Mouse (Mus musculus) B cell, adult 2 months (primary cell): ENCODE measurements around the gene Rpp40.

ENCODE experiments used
- DNase-seq, 2 experiments: peaks; one replicate each; pipeline ENCODE4 v3.0.0; 2022

Rpp40 gene

GRCm38 (mm10) chr13:35905879-35906481, at the start of gene Rpp40:
Gene Rpp40 (minus strand): TSS chr13:35906359.
- DNase-seq: peak; percentile 91

- DNase-seq: no peak
These were observed 43.8 kb upstream of the Rpp40 start for GRCm38 (mm10) chr13:35949814-35950455.

- DNase-seq: peak; percentile 75 to 76
These were observed 41.3 kb upstream of the Rpp40 start for GRCm38 (mm10) chr13:35947354-35948000.

GRCm38 (mm10) chr13:35946659-35947353, 40.6 kb upstream of the Rpp40 start:
- DNase-seq: no peak

- DNase-seq: no peak
These were observed 34.8 kb upstream of the Rpp40 start for GRCm38 (mm10) chr13:35940934-35941333.

GRCm38 (mm10) chr13:35939871-35940665, 33.9 kb upstream of the Rpp40 start:
- DNase-seq: no peak

- no peak for DNase-seq
These were observed 31.8 kb upstream of the Rpp40 start for GRCm38 (mm10) chr13:35937991-35938390.

- DNase-seq: no peak
These were observed 5.3 kb upstream of the Rpp40 start for GRCm38 (mm10) chr13:35911476-35911875.

- no peak for DNase-seq
These were observed 781 bp downstream of the Rpp40 start for GRCm38 (mm10) chr13:35905378-35905777.

- DNase-seq: no peak
These were observed 13.3 kb downstream of the Rpp40 start for GRCm38 (mm10) chr13:35892866-35893265.

- peak; percentile 71 to 72 for DNase-seq
These were observed 19.9 kb downstream of the Rpp40 start for GRCm38 (mm10) chr13:35886121-35886725.

GRCm38 (mm10) chr13:35880555-35881046, 25.6 kb downstream of the Rpp40 start:
- DNase-seq: no peak

- no peak for DNase-seq
These were observed 26.6 kb downstream of the Rpp40 start for GRCm38 (mm10) chr13:35879519-35879918.

- DNase-seq: no peak
These were observed 27.1 kb downstream of the Rpp40 start for GRCm38 (mm10) chr13:35879068-35879467.

GRCm38 (mm10) chr13:35878282-35878681, 27.9 kb downstream of the Rpp40 start:
- DNase-seq: no peak

- no peak for DNase-seq
These were observed 30.8 kb downstream of the Rpp40 start for GRCm38 (mm10) chr13:35875396-35875795.

GRCm38 (mm10) chr13:35871107-35871506, 35.1 kb downstream of the Rpp40 start:
- DNase-seq: no peak

- no peak for DNase-seq
These were observed 35.5 kb downstream of the Rpp40 start for GRCm38 (mm10) chr13:35870659-35871058.

- no peak for DNase-seq
These were observed 45.2 kb downstream of the Rpp40 start for GRCm38 (mm10) chr13:35860916-35861315.

- DNase-seq: no peak
These were observed 48.7 kb downstream of the Rpp40 start for GRCm38 (mm10) chr13:35857486-35857885.

- DNase-seq: no peak
These were observed 53.1 kb downstream of the Rpp40 start for GRCm38 (mm10) chr13:35852851-35853575.
